Mouse (Mus musculus) forebrain, embryonic 16.5 days (tissue): ENCODE measurements at regions not wholly inside any gene's neighbourhood (a gene's known extent, or its start where the extent isn't known, plus 50 kb on each side); places are given as distances from the start of the nearest gene placed in this dataset.

Experiments
- ATAC-seq: fragments of 200-750 bp; cut with Nextera tagmentation; 2 replicates; pipeline ENCODE4 v1.8.0; 2017; ENCODE audit warnings: mild to moderate bottlenecking, moderate library complexity
- H3K27ac ChIP-seq: fragments of 300-500 bp; sonication (generic); 2 replicates; pipeline ENCODE4 v1.5.1; 2014; ENCODE audit warnings: low read length, control low read depth
- H3K27me3 ChIP-seq: fragments of 300-500 bp; sonication (generic); replicated peaks from 2 replicates; pipeline ENCODE4 v1.6.1; 2014; ENCODE audit warnings: low read length; ENCODE audit not compliant: control insufficient read depth, insufficient read depth
- H3K36me3 ChIP-seq: fragments of 300-500 bp; sonication (generic); 2 replicates; pipeline ENCODE4 v1.6.1; 2014; ENCODE audit not compliant: control insufficient read depth, insufficient read depth
- H3K4me1 ChIP-seq: fragments of 300-500 bp; sonication (generic); replicated peaks from 2 replicates; pipeline ENCODE4 v1.6.1; 2014; ENCODE audit warnings: low read length; ENCODE audit not compliant: control insufficient read depth, insufficient read depth
- H3K4me2 ChIP-seq: fragments of 300-500 bp; sonication (generic); 2 replicates; pipeline ENCODE4 v1.6.1; 2014; ENCODE audit warnings: mild to moderate bottlenecking, low read length, control low read depth
- H3K4me3 ChIP-seq: fragments of 300-500 bp; sonication (generic); replicated peaks from 2 replicates; pipeline ENCODE4 v1.5.1; 2014; ENCODE audit warnings: mild to moderate bottlenecking, low read length, control low read depth
- H3K9ac ChIP-seq: fragments of 300-500 bp; sonication (generic); replicated peaks from 2 replicates; pipeline ENCODE4 v1.6.1; 2014; ENCODE audit warnings: low read depth, low read length, control low read depth
- H3K9me3 ChIP-seq: fragments of 300-500 bp; sonication (generic); 2 replicates; pipeline ENCODE4 v1.6.1; 2016; ENCODE audit warnings: low read length; ENCODE audit not compliant: control insufficient read depth
- WGBS: fragments of 180-500 bp; shearing (Covaris S2); extraction: QIAGEN DNeasy Blood & Tissue Kit; methylation state at CpG from one replicate; pipeline ENCODE4 v1.1.7; 2014; 5-methylcytosine and 5-hydroxymethylcytosine counted together

- ATAC-seq = peak; percentile 23; the same call in 1 of the 2 replicates
- H3K4me1 ChIP-seq = no peaks in the 10 kb centered on the region
- no peak overlapping the region for H3K4me3 ChIP-seq
- no peak overlapping the region for H3K4me2 ChIP-seq
- H3K27me3 ChIP-seq = no peaks in the 10 kb centered on the region
- 0 out of 2 replicates have a peak overlapping the region, but pooled peaks have one; percentile 4 for H3K27ac ChIP-seq
- H3K9ac ChIP-seq = no peak overlapping the region
- H3K36me3 ChIP-seq = no peaks in the 10 kb centered on the region
- WGBS = 67% methylated on average over 8 of the region's 8 CpGs
- no peaks in the 10 kb centered on the region for H3K9me3 ChIP-seq
These were observed 179.3 kb upstream of the Akirin2 start for GRCm38 (mm10) chr4:34371281-34372032.

- 52% methylated on average over 5 of the region's 5 CpGs for WGBS
- H3K36me3 ChIP-seq = no peaks in the 10 kb centered on the region
- H3K9ac ChIP-seq = no peak overlapping the region
- H3K4me3 ChIP-seq = no peak overlapping the region
- H3K27ac ChIP-seq = 0 out of 2 replicates have a peak overlapping the region, but pooled peaks have one; percentile 18
- H3K4me1 ChIP-seq = no peaks in the 10 kb centered on the region
- no peak overlapping the region for H3K4me2 ChIP-seq
- no peaks in the 10 kb centered on the region for H3K9me3 ChIP-seq
- ATAC-seq = peak; percentile 86
- H3K27me3 ChIP-seq = no peaks in the 10 kb centered on the region
These were observed 164.3 kb upstream of the Akirin2 start for GRCm38 (mm10) chr4:34386338-34386967.

GRCm38 (mm10) chr4:34391499-34391898, 159.2 kb upstream of the Akirin2 start:
- H3K36me3 ChIP-seq = no peaks in the 10 kb centered on the region
- no peaks in the 10 kb centered on the region for H3K27me3 ChIP-seq
- no peak overlapping the region for H3K27ac ChIP-seq
- WGBS = 91% methylated on average over 5 of the region's 5 CpGs
- no peaks in the 10 kb centered on the region for H3K4me1 ChIP-seq
- H3K9me3 ChIP-seq = no peaks in the 10 kb centered on the region
- ATAC-seq = no peak
- no peak overlapping the region for H3K4me3 ChIP-seq
- H3K4me2 ChIP-seq = no peak overlapping the region
- H3K9ac ChIP-seq = no peak overlapping the region

- no peak overlapping the region for H3K4me2 ChIP-seq
- no peaks in the 10 kb centered on the region for H3K27me3 ChIP-seq
- H3K9me3 ChIP-seq = no peaks in the 10 kb centered on the region
- H3K4me3 ChIP-seq = no peak overlapping the region
- H3K9ac ChIP-seq = no peak overlapping the region
- no peak overlapping the region for H3K27ac ChIP-seq
- H3K4me1 ChIP-seq = no peaks in the 10 kb centered on the region
- ATAC-seq = no peak
- no peaks in the 10 kb centered on the region for H3K36me3 ChIP-seq
- WGBS = 81% methylated on average over 2 of the region's 2 CpGs
These were observed 147.7 kb upstream of the Akirin2 start for GRCm38 (mm10) chr4:34403061-34403460.

- Histone ChIP-seq H3K4me1 (no peaks in the 10 kb centered on the region), H3K4me3 (no peak overlapping the region), H3K9me3 (no peaks in the 10 kb centered on the region), H3K27me3 (no peaks in the 10 kb centered on the region), H3K27ac (no peak overlapping the region), H3K36me3 (no peaks in the 10 kb centered on the region), H3K4me2 (no peak overlapping the region), H3K9ac (no peak overlapping the region)
- ATAC-seq = no peak
- WGBS = 87% methylated on average over 3 of the region's 3 CpGs
These were observed 143.6 kb upstream of the Akirin2 start for GRCm38 (mm10) chr4:34407181-34407580.

GRCm38 (mm10) chr4:34420970-34421369, 129.8 kb upstream of the Akirin2 start:
- H3K27ac ChIP-seq = no peak overlapping the region
- H3K4me2 ChIP-seq = no peak overlapping the region
- no peak overlapping the region for H3K9ac ChIP-seq
- no peak overlapping the region for H3K4me3 ChIP-seq
- no peaks in the 10 kb centered on the region for H3K9me3 ChIP-seq
- H3K36me3 ChIP-seq = no peaks in the 10 kb centered on the region
- H3K27me3 ChIP-seq = no peaks in the 10 kb centered on the region
- 73% methylated on average over 6 of the region's 6 CpGs for WGBS
- H3K4me1 ChIP-seq = no peaks in the 10 kb centered on the region
- no peak for ATAC-seq

- no peaks in the 10 kb centered on the region for H3K9me3 ChIP-seq
- no peak overlapping the region for H3K9ac ChIP-seq
- no peak overlapping the region for H3K27ac ChIP-seq
- no peaks in the 10 kb centered on the region for H3K36me3 ChIP-seq
- H3K4me3 ChIP-seq = no peak overlapping the region
- no peaks in the 10 kb centered on the region for H3K4me1 ChIP-seq
- 88% methylated on average over 2 of the region's 2 CpGs for WGBS
- ATAC-seq = no peak
- no peak overlapping the region for H3K4me2 ChIP-seq
- H3K27me3 ChIP-seq = no peaks in the 10 kb centered on the region
These were observed 126.5 kb upstream of the Akirin2 start for GRCm38 (mm10) chr4:34424131-34424646.

GRCm38 (mm10) chr4:34429003-34429402, 121.7 kb upstream of the Akirin2 start:
- H3K4me3 ChIP-seq = no peak overlapping the region
- no peaks in the 10 kb centered on the region for H3K36me3 ChIP-seq
- H3K27ac ChIP-seq = no peak overlapping the region
- no peaks in the 10 kb centered on the region for H3K9me3 ChIP-seq
- H3K4me2 ChIP-seq = no peak overlapping the region
- no peaks in the 10 kb centered on the region for H3K4me1 ChIP-seq
- H3K27me3 ChIP-seq = no peaks in the 10 kb centered on the region
- no peak overlapping the region for H3K9ac ChIP-seq
- ATAC-seq = no peak
- WGBS = 56% methylated on average over 4 of the region's 4 CpGs

GRCm38 (mm10) chr4:34429456-34430235, 121.1 kb upstream of the Akirin2 start:
- H3K27me3 ChIP-seq = no peaks in the 10 kb centered on the region
- H3K9ac ChIP-seq = no peak overlapping the region
- H3K27ac ChIP-seq = no peak overlapping the region
- no peak overlapping the region for H3K4me3 ChIP-seq
- 78% methylated on average over 22 of the region's 22 CpGs for WGBS
- H3K4me2 ChIP-seq = no peak overlapping the region
- no peaks in the 10 kb centered on the region for H3K4me1 ChIP-seq
- no peak for ATAC-seq
- H3K9me3 ChIP-seq = no peaks in the 10 kb centered on the region
- no peaks in the 10 kb centered on the region for H3K36me3 ChIP-seq
